Mouse (Mus musculus) bone marrow macrophage, adult 2 months (primary cell): ENCODE data around the gene Gzmd.

Experiments used
- CTCF ChIP-seq: IDR thresholded peaks from 2 replicates; pipeline ENCODE4 v1.5.1; 2012; ENCODE audit warnings: low read depth, mild to moderate bottlenecking, low read length, moderate library complexity
- POLR2A ChIP-seq: IDR thresholded peaks from 2 replicates; pipeline ENCODE4 v1.6.1; 2012; ENCODE audit warnings: mild to moderate bottlenecking, low read depth, low read length, borderline replicate concordance

DNA sequence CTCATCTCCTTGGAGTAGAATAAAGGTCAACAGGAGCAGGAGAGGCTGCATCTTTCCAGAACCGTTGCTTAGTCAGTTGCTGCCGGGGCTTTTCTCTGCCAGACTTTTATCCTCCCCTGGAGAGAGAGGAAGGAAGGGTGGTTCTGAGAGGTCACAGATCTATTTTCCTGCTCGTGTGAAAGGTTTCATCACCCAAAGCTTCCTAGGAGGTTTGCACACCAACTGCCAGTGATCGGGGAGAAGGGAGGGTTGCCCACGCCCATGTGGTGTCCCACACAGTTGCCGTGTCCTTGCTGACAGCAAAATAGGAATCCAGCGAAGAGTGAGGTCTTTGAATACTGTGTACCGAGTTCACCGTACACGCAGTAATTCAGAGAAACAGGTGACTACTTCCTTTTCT, 30.0 kb downstream of the Gzmd start, which contains the start of gene Ctsg:
- TF ChIP-seq POLR2A (no peak), CTCF (no peak)
